Mouse (Mus musculus) ES-E14 (cell line): ENCODE measurements at regions not wholly inside any gene's neighbourhood (a gene's known extent, or its start where the extent isn't known, plus 50 kb on each side); places are given as distances from the start of the nearest gene placed in this dataset.

Experiments
- DNase-seq: peaks from one replicate; pipeline ENCODE4 v3.0.0-alpha.2; 2013; ENCODE audit warnings: low read depth, low spot score
- H3K27ac ChIP-seq: 2 replicates; pipeline ENCODE4 v1.5.1; 2012; ENCODE audit warnings: low read depth, mild to moderate bottlenecking, low read length, moderate library complexity, mixed read lengths; ENCODE audit not compliant: poor library complexity, insufficient read depth, severe bottlenecking
- H3K36me3 ChIP-seq: 2 replicates; pipeline ENCODE4 v1.6.1; 2012; ENCODE audit warnings: mild to moderate bottlenecking, low read length, moderate library complexity, mixed read lengths; ENCODE audit not compliant: control insufficient read depth, poor library complexity, insufficient read depth, severe bottlenecking
- H3K4me1 ChIP-seq, 2 experiments: fragments of 150-350 bp in 1 of 2; sonication (generic) in 1 of 2; 2 replicates each; pipeline ENCODE4 v1.6.1; 2012; ENCODE audit warnings: low read length in 2 of 2, mild to moderate bottlenecking in 1 of 2, mixed read lengths in 1 of 2; ENCODE audit not compliant: control insufficient read depth in 2 of 2, insufficient read depth in 2 of 2, poor library complexity in 1 of 2
- H3K4me3 ChIP-seq, 2 experiments: fragments of 150-350 bp in 1 of 2; sonication (generic) in 1 of 2; 2 replicates each; pipeline ENCODE4 v1.5.1; 2012; ENCODE audit warnings: low read length in 2 of 2, low read depth in 1 of 2, mild to moderate bottlenecking in 1 of 2, mixed read lengths in 1 of 2; ENCODE audit not compliant: insufficient read depth in 1 of 2, poor library complexity in 1 of 2, severe bottlenecking in 1 of 2
- H3K9ac ChIP-seq: 2 replicates; pipeline ENCODE4 v1.6.1; 2012; ENCODE audit warnings: low read depth, mild to moderate bottlenecking, low read length, mixed read lengths; ENCODE audit not compliant: poor library complexity, insufficient read depth, severe bottlenecking
- H3K9me3 ChIP-seq: fragments of 150-350 bp; sonication (generic); 2 replicates; pipeline ENCODE4 v1.6.1; 2012; ENCODE audit warnings: low read depth, mild to moderate bottlenecking, low read length; ENCODE audit not compliant: control insufficient read depth, insufficient read depth
- CHD2 ChIP-seq: IDR thresholded peaks from 2 replicates; pipeline ENCODE4 v1.6.1; 2014; ENCODE audit warnings: mild to moderate bottlenecking, low read depth, low read length, inconsistent platforms
- HCFC1 ChIP-seq: IDR thresholded peaks from 2 replicates; pipeline ENCODE4 v1.6.1; 2012; ENCODE audit warnings: low read length, inconsistent platforms, borderline replicate concordance; ENCODE audit not compliant: insufficient read depth
- MAFK ChIP-seq: IDR thresholded peaks from 2 replicates; pipeline ENCODE4 v1.6.1; 2014; ENCODE audit warnings: mild to moderate bottlenecking, low read depth, low read length, inconsistent platforms; ENCODE audit not compliant: insufficient read depth
- ZC3H11A ChIP-seq: IDR thresholded peaks from 2 replicates; pipeline ENCODE4 v1.6.1; 2012; ENCODE audit warnings: low read depth, mild to moderate bottlenecking, inconsistent platforms, low read length, borderline replicate concordance
- ZNF384 ChIP-seq: IDR thresholded peaks from 2 replicates; pipeline ENCODE4 v1.6.1; 2012; ENCODE audit warnings: low read depth, low read length, inconsistent platforms
- in situ Hi-C, 2 experiments: fragments of 600-800 bp; cut with MboI; formaldehyde crosslinking; loops; one replicate each; pipeline ENCODE4 v1.15.1; 2025; ENCODE audit warnings: low sequenced_read_pairs in 2 of 2, inconsistent platforms in 1 of 2; ENCODE audit not compliant: unreplicated experiment in 2 of 2

- in situ Hi-C loops: no loop called here
Measured at GRCm38 (mm10) chr19:6625574-6625973, 82.7 kb upstream of the Slc22a12 start.

DNA sequence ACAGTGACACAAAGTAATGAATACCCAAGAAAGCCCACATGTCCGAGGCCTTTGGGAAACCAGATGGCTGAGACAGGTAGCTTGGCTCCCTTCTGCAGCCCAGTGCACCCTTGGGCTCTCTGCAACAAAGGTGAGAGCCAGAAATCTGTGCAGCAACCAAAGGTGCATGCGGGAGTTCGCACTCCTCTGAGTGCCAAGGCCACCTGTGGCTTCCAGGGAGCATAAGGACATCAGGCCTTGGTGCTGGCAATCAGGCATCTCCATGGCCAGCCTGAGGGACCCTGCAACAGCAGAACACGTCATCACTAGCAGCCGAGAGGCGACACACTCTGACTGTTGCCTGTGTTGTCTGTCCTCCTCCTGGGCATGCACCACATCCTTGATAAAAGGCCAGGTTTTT lies 78.2 kb upstream of the Slc22a12 start:
- TF ChIP-seq MAFK (no peak), ZC3H11A (no peak), HCFC1 (no peak), CHD2 (no peak), ZNF384 (no peak)
- no peak overlapping the region for H3K4me3 ChIP-seq
- H3K9me3 ChIP-seq: no peaks in the 10 kb centered on the region
- H3K27ac ChIP-seq: no peak overlapping the region
- H3K9ac ChIP-seq: no peak overlapping the region
- in situ Hi-C loops: no loop called here
- peaks cover 0 to 3% of the 10 kb centered on the region in 2 experiments; a peak in 2 of 4 replicates for H3K4me1 ChIP-seq
- no peaks in the 10 kb centered on the region for H3K36me3 ChIP-seq
- DNase-seq: no peak

More at GRCm38 (mm10) chr19:6625574-6625973, 82.7 kb upstream of the Slc22a12 start:
- Histone ChIP-seq H3K4me3 (no peak overlapping the region), H3K4me1 (no peaks in the 10 kb centered on the region), H3K9ac (no peak overlapping the region), H3K36me3 (no peaks in the 10 kb centered on the region), H3K9me3 (no peaks in the 10 kb centered on the region), H3K27ac (no peak overlapping the region)
- TF ChIP-seq CHD2: no peak
- no peak for TF ChIP-seq ZNF384
- TF ChIP-seq HCFC1: no peak
- no peak for TF ChIP-seq MAFK
- no peak for TF ChIP-seq ZC3H11A
- no peak for DNase-seq

- Histone ChIP-seq H3K4me3 (no peak overlapping the region), H3K4me1 (peaks cover 0 to 3% of the 10 kb centered on the region in 2 experiments; a peak in 3 of 4 replicates), H3K9me3 (no peaks in the 10 kb centered on the region), H3K36me3 (no peaks in the 10 kb centered on the region), H3K27ac (no peak overlapping the region), H3K9ac (no peak overlapping the region)
- TF ChIP-seq ZNF384: peak; percentile 79
- no peak for TF ChIP-seq HCFC1
- in situ Hi-C loops: no loop called here
- no peak for DNase-seq
Measured at GRCm38 (mm10) chr19:6619546-6619945, 76.7 kb upstream of the Slc22a12 start.

- no peak overlapping the region for H3K4me3 ChIP-seq
- no peaks in the 10 kb centered on the region for H3K36me3 ChIP-seq
Measured at GRCm38 (mm10) chr19:6616659-6617058, 73.8 kb upstream of the Slc22a12 start.

GRCm38 (mm10) chr19:6612441-6612840 lies 69.6 kb upstream of the Slc22a12 start:
- Histone ChIP-seq H3K36me3 (no peaks in the 10 kb centered on the region), H3K9ac (no peak overlapping the region), H3K9me3 (no peaks in the 10 kb centered on the region), H3K4me1 (peaks cover 0 to 4% of the 10 kb centered on the region in 2 experiments; a peak in 2 of 4 replicates), H3K4me3 (no peak overlapping the region), H3K27ac (no peak overlapping the region)
- in situ Hi-C loops: no loop called here
- TF ChIP-seq CHD2 (no peak), ZNF384 (no peak), ZC3H11A (no peak), HCFC1 (no peak), MAFK (no peak)
- DNase-seq: no peak

More at GRCm38 (mm10) chr19:6616659-6617058, 73.8 kb upstream of the Slc22a12 start:
- Histone ChIP-seq H3K9ac (no peak overlapping the region), H3K9me3 (no peaks in the 10 kb centered on the region), H3K27ac (no peak overlapping the region), H3K4me1 (peaks cover 0 to 3% of the 10 kb centered on the region in 2 experiments; a peak in 3 of 4 replicates)
- no peak for DNase-seq
- in situ Hi-C loops: no loop called here
- TF ChIP-seq MAFK (no peak), ZNF384 (no peak), CHD2 (no peak), HCFC1 (no peak), ZC3H11A (no peak)
